Comparison of ENCODE assay signal across 31 mouse cellular contexts in genomic region chr10:94918618-94919017, GRCm38 (mm10). TPM values are rescaled to one million over a fixed set of nuclear protein-coding genes. Genes with fewer than 3 reads are reported as not detected.
DNase-seq lines count a peak whose midpoint lies in the region; ATAC-seq and TF ChIP-seq lines count a peak whose summit lies in the region.
"Had no signal": no experiment of that assay in that cellular context is flagged by ENCODE, and none has a peak within 500 bp of the region (broad histone marks: within the 10 kb centered on the region; RNA-seq: fewer than 3 reads in every experiment).

No protein-coding gene starts in this region.

- no peak overlapping the region for H3K4me3 ChIP-seq in forebrain, postnatal 0 days (ENCODE audit: low read depth, low read length)
- no peak overlapping the region for H3K4me3 ChIP-seq in forebrain, embryonic 15.5 days
- peak overlapping the region; percentile 58 for H3K4me3 ChIP-seq in liver, embryonic 12.5 days
- H3K4me3 ChIP-seq in liver, postnatal 0 days (ENCODE audit: low read depth, low read length), result peak overlapping the region; percentile 32
- H3K4me3 ChIP-seq: forebrain, embryonic 10.5 days; heart, embryonic 12.5 days; hindbrain, embryonic 13.5 days; limb, embryonic 12.5 days; midbrain, embryonic 10.5 days; neural tube, embryonic 13.5 days had no signal

- no peak for TF ChIP-seq EP300 in liver, postnatal 0 days (IDR thresholded peaks at IDR 0.05; ENCODE audit: low read depth)

- H3K4me2 ChIP-seq in forebrain, postnatal 0 days (ENCODE audit: low read depth), result no peak overlapping the region
- no peak overlapping the region for H3K4me2 ChIP-seq in forebrain, embryonic 15.5 days (replicated peaks)
- peak overlapping the region; percentile 70 for H3K4me2 ChIP-seq in liver, embryonic 12.5 days
- peak overlapping the region; percentile 61 for H3K4me2 ChIP-seq in liver, postnatal 0 days (ENCODE audit: low read depth, low read length)
- H3K4me2 ChIP-seq: hindbrain, embryonic 13.5 days; limb, embryonic 12.5 days; neural tube, embryonic 13.5 days had no signal

- no peaks in the 10 kb centered on the region for H3K27me3 ChIP-seq in forebrain, postnatal 0 days (ENCODE audit: insufficient read depth, low read length)
- no peaks in the 10 kb centered on the region for H3K27me3 ChIP-seq in forebrain, embryonic 15.5 days
- no peaks in the 10 kb centered on the region for H3K27me3 ChIP-seq in liver, embryonic 12.5 days (replicated peaks)
- no peaks in the 10 kb centered on the region for H3K27me3 ChIP-seq in liver, postnatal 0 days (ENCODE audit: insufficient read depth, low read length)
- H3K27me3 ChIP-seq: heart, embryonic 12.5 days; hindbrain, embryonic 13.5 days; limb, embryonic 12.5 days; neural tube, embryonic 13.5 days had no signal

- peak; percentile 50 for DNase-seq in forebrain, postnatal 0 days
- peak; percentile 32 for DNase-seq in 416B (ENCODE audit: low read depth)
- no peak for DNase-seq in liver, postnatal 0 days
- DNase-seq in spleen, postnatal 10 days (ENCODE audit: low spot score in 2 of 2), result no peak
- no peak for DNase-seq in ovary, postnatal 14 days (ENCODE audit: low spot score)
- DNase-seq: adrenal gland, postnatal 36 days; cerebellum, adult 8-10 months; cerebellum, postnatal 25 days; heart, adult 2 months; heart, postnatal 4 days; kidney, adult 8-10 months; kidney, postnatal 4 days; layer of hippocampus, adult 9-11 months; lung, adult 18-20 months; lung, postnatal 4 days; right cerebral cortex, adult 18-20 months; thymus, adult 18-20 months; thymus, postnatal 25 days had no signal

- H3K9ac ChIP-seq in forebrain, postnatal 0 days, result no peak overlapping the region
- H3K9ac ChIP-seq in forebrain, embryonic 15.5 days (replicated peaks), result no peak overlapping the region
- H3K9ac ChIP-seq in liver, embryonic 12.5 days, result peak overlapping the region; percentile 71
- peak overlapping the region; percentile 44 for H3K9ac ChIP-seq in liver, postnatal 0 days (replicated peaks)
- H3K9ac ChIP-seq: heart, embryonic 12.5 days; hindbrain, embryonic 13.5 days; limb, embryonic 12.5 days; neural tube, embryonic 13.5 days had no signal

- ATAC-seq in forebrain, postnatal 0 days, result peak; percentile 57; the same call in 1 of the 2 replicates
- no peak for ATAC-seq in forebrain, embryonic 15.5 days (replicated peaks)
- ATAC-seq in liver, embryonic 12.5 days, result no peak
- ATAC-seq in liver, postnatal 0 days, result no peak
- ATAC-seq: forebrain, embryonic 16.5 days; intestine, embryonic 16.5 days; midbrain, embryonic 16.5 days had no signal

- no peak for TF ChIP-seq CTCF in forebrain, postnatal 0 days (IDR thresholded peaks at IDR 0.05; ENCODE audit: low read depth)
- TF ChIP-seq CTCF in liver, postnatal 0 days (IDR thresholded peaks at IDR 0.05; ENCODE audit: low read depth), result no peak

- H3K9me3 ChIP-seq in forebrain, postnatal 0 days (ENCODE audit: low read length), result no peaks in the 10 kb centered on the region
- H3K9me3 ChIP-seq in forebrain, embryonic 15.5 days, result no peaks in the 10 kb centered on the region
- H3K9me3 ChIP-seq in liver, embryonic 12.5 days (replicated peaks), result no peaks in the 10 kb centered on the region
- H3K9me3 ChIP-seq in liver, postnatal 0 days (ENCODE audit: low read length), result no peaks in the 10 kb centered on the region
- H3K9me3 ChIP-seq: forebrain, embryonic 10.5 days; heart, embryonic 12.5 days; hindbrain, embryonic 13.5 days; limb, embryonic 12.5 days; midbrain, embryonic 10.5 days; neural tube, embryonic 13.5 days had no signal

- WGBS in forebrain, postnatal 0 days, result 65% methylated on average over 7 of the region's 7 CpGs
- WGBS in forebrain, embryonic 15.5 days, result 78% methylated on average over 7 of the region's 7 CpGs
- 59% methylated on average over 7 of the region's 7 CpGs for WGBS in liver, embryonic 12.5 days (ENCODE audit: insufficient replicate concordance)
- WGBS in liver, postnatal 0 days (ENCODE audit: insufficient replicate concordance), result 67% methylated on average over 7 of the region's 7 CpGs

- H3K4me1 ChIP-seq in forebrain, postnatal 0 days (ENCODE audit: insufficient read depth), result no peaks in the 10 kb centered on the region
- H3K4me1 ChIP-seq in forebrain, embryonic 15.5 days, result peaks cover 17% of the 10 kb centered on the region
- H3K4me1 ChIP-seq in liver, embryonic 12.5 days, result peaks cover 88% of the 10 kb centered on the region
- peaks cover 58% of the 10 kb centered on the region for H3K4me1 ChIP-seq in liver, postnatal 0 days (ENCODE audit: insufficient read depth)

- H3K36me3 ChIP-seq in forebrain, postnatal 0 days (ENCODE audit: insufficient read depth), result peaks cover 2% of the 10 kb centered on the region; the same call in 1 of the 2 replicates
- H3K36me3 ChIP-seq in forebrain, embryonic 15.5 days, result peaks cover 7% of the 10 kb centered on the region; the same call in 1 of the 2 replicates
- H3K36me3 ChIP-seq in liver, embryonic 12.5 days, result no peaks in the 10 kb centered on the region; the same call in 1 of the 2 replicates
- no peaks in the 10 kb centered on the region for H3K36me3 ChIP-seq in liver, postnatal 0 days (replicated peaks; ENCODE audit: insufficient read depth, low read length)
- H3K36me3 ChIP-seq: heart, embryonic 12.5 days; limb, embryonic 12.5 days had no signal

- no peak overlapping the region for H3K27ac ChIP-seq in forebrain, postnatal 0 days (ENCODE audit: low read depth, low read length)
- no peak overlapping the region for H3K27ac ChIP-seq in forebrain, embryonic 15.5 days (replicated peaks)
- H3K27ac ChIP-seq in liver, embryonic 12.5 days, result peak overlapping the region; percentile 83
- peak overlapping the region; percentile 69 for H3K27ac ChIP-seq in liver, postnatal 0 days (ENCODE audit: low read depth)
- H3K27ac ChIP-seq: heart, adult 2 months; kidney, postnatal 0 days; limb, embryonic 12.5 days; stomach, postnatal 0 days had no signal

RNA-seq across cellular contexts. Expression of gene Plxnc1, which starts 26.0 kb away (rescaled TPM):
- total RNA-seq in forebrain, postnatal 0 days (2014; rRNA removed), result 47.9 and 70.2 TPM in 2 replicates
- polyA plus RNA-seq in forebrain, postnatal 0 days (2015; fragmentation: Nextera tagmentation; extraction: Ambion mirVana), result 5.8 and 11.5 TPM in 2 replicates
- 11.2 and 11.9 TPM in 2 replicates for polyA plus RNA-seq in forebrain, embryonic 15.5 days (2015; fragmentation: Nextera tagmentation; extraction: Ambion mirVana)
- polyA plus RNA-seq in liver, embryonic 12.5 days (2016; fragmentation: Nextera tagmentation; extraction: Ambion mirVana), result 3.9 and 4.4 TPM in 2 replicates
- 2.7 and 2.8 TPM in 2 replicates for polyA plus RNA-seq in liver, postnatal 0 days (2015; fragmentation: Nextera tagmentation; extraction: Ambion mirVana)

Comparison
In these comparisons a context has a peak if more than half of its experiments do, and no peak if none do; other contexts are left out.
1. DNase-seq: peak in forebrain, postnatal 0 days (single experiment) and 416B (single experiment); none in liver, postnatal 0 days (single experiment), spleen, postnatal 10 days (0 of 2) and ovary, postnatal 14 days (single experiment).
2. H3K27ac ChIP-seq: peak in liver, embryonic 12.5 days (single experiment) and liver, postnatal 0 days (single experiment); none in forebrain, postnatal 0 days (single experiment) and forebrain, embryonic 15.5 days (single experiment).
3. H3K4me2 ChIP-seq: peak in liver, embryonic 12.5 days (single experiment) and liver, postnatal 0 days (single experiment); none in forebrain, postnatal 0 days (single experiment) and forebrain, embryonic 15.5 days (single experiment).
4. H3K4me3 ChIP-seq: peak in liver, embryonic 12.5 days (single experiment) and liver, postnatal 0 days (single experiment); none in forebrain, postnatal 0 days (single experiment) and forebrain, embryonic 15.5 days (single experiment).
5. H3K9ac ChIP-seq: peak in liver, embryonic 12.5 days (single experiment) and liver, postnatal 0 days (single experiment); none in forebrain, postnatal 0 days (single experiment) and forebrain, embryonic 15.5 days (single experiment).